Mouse (Mus musculus): Measurements from ENCODE around the gene Gm3147. TPM values are rescaled to one million over a fixed set of nuclear protein-coding genes. Genes with fewer than 3 reads are reported as not detected.
"Not testable (repeated sequence)": the region's sequence is repeated elsewhere in the genome, so short reads cannot be mapped to it uniquely, and the experiment has no call there.

The Gm3147 gene
- not detected for total RNA-seq (2021)
- long read RNA-seq, experiment 1: 0 reads
- long read RNA-seq, experiment 2: 0 reads

- DNase-seq (ENCODE audit: low spot score in 2 of 2): not testable (repeated sequence)
Measured at GRCm38 (mm10) chr5:94616242-94616641, at the start of gene Gm3147. Gm3147 (minus strand) TSS chr5:94616342.

GRCm38 (mm10) chr5:94648082-94648481 is 31.9 kb upstream of the Gm3147 start, which contains the start of gene Gm6205:
Gm6205 (plus strand) TSS chr5:94648382.
- not testable (repeated sequence) for DNase-seq (ENCODE audit: low spot score in 2 of 2)

GRCm38 (mm10) chr5:94623679-94624078 is 7.5 kb upstream of the Gm3147 start, which contains the start of gene Gm6509:
Gm6509 (plus strand) TSS chr5:94623979.
- DNase-seq (ENCODE audit: low spot score in 2 of 2): not testable (repeated sequence)

Other genes with a start within 250 kb of the Gm3147 start
- not detected for gene Gm7682, start 170.6 kb downstream of the Gm3147 start, total RNA-seq (2021)
- gene Gm3139, start 90.1 kb downstream of the Gm3147 start, total RNA-seq (2021): not detected
- not detected for gene Gm6509, start 7.6 kb upstream of the Gm3147 start, total RNA-seq (2021)
- not detected for gene Gm6205, start 32.0 kb upstream of the Gm3147 start, total RNA-seq (2021)
- gene Gm3183, start 249.1 kb upstream of the Gm3147 start, total RNA-seq (2021): not detected

All from gastrocnemius, postnatal 4 days (tissue).